In the genomic region with DNA sequence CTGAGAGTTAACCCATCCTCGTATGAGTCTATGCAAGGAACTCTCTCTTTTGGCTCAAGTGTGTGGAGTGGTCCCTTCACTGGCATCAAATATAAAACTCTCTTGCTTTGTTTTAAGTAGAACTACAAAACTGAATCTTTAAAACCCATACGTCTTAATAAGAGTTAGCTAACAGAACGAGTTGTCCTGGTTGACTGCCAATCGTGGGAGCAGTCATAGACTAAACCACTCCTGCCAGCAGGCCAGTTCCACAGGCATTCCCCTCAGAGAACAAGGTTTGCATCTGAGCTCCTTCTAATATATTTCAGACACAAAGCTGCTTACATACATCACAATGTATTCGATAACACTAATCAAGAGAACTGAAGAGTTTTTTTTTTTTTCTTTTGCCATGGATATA, we compare ENCODE assay signal across 25 mouse cellular contexts.
"Had no signal": no experiment of that assay in that cellular context is flagged by ENCODE, and none has a peak within 500 bp of the region (broad histone marks: within the 10 kb centered on the region; RNA-seq: fewer than 3 reads in every experiment).

No protein-coding gene starts in this region.

- H3K4me1 ChIP-seq: liver, embryonic 13.5 days had no signal

- ATAC-seq: hindbrain, embryonic 16.5 days; inflammation-experienced regulatory T-cells, adult 6 months; liver, postnatal 0 days had no signal

- H3K9ac ChIP-seq: heart, embryonic 12.5 days; hindbrain, embryonic 12.5 days; hindbrain, embryonic 14.5 days; limb, embryonic 12.5 days; liver, embryonic 13.5 days; liver, embryonic 15.5 days; liver, postnatal 0 days had no signal

- H3K9me3 ChIP-seq: heart, embryonic 12.5 days; hindbrain, embryonic 10.5 days; hindbrain, embryonic 12.5 days; limb, embryonic 10.5 days; limb, embryonic 12.5 days; liver, embryonic 13.5 days; liver, embryonic 15.5 days had no signal

- DNase-seq: gastrocnemius, postnatal 14 days; gastrocnemius, postnatal 36 days; heart, adult 11 months; heart, adult 2 months; heart, postnatal 10 days; heart, postnatal 4 days; kidney, adult 18-20 months; kidney, adult 8-10 months; kidney, postnatal 10 days; kidney, postnatal 25 days; kidney, postnatal 4 days; layer of hippocampus, adult 9-11 months; liver; liver, embryonic 13.5 days; liver, postnatal 0 days had no signal

- H3K36me3 ChIP-seq: heart, embryonic 12.5 days; hindbrain, embryonic 10.5 days; hindbrain, embryonic 12.5 days; limb, embryonic 10.5 days; limb, embryonic 12.5 days; liver, embryonic 13.5 days; liver, embryonic 15.5 days had no signal

- H3K27me3 ChIP-seq: heart, embryonic 12.5 days; limb, embryonic 12.5 days; liver, embryonic 13.5 days; liver, embryonic 15.5 days had no signal

- H3K4me3 ChIP-seq: heart, adult 2 months; heart, embryonic 12.5 days; hindbrain, embryonic 10.5 days; hindbrain, embryonic 12.5 days; limb, embryonic 10.5 days; limb, embryonic 12.5 days; liver, embryonic 13.5 days; liver, embryonic 15.5 days had no signal

- H3K4me2 ChIP-seq: heart, embryonic 12.5 days; hindbrain, embryonic 12.5 days; hindbrain, embryonic 14.5 days; limb, embryonic 12.5 days; liver, embryonic 11.5 days; liver, embryonic 13.5 days; liver, embryonic 15.5 days had no signal

- H3K27ac ChIP-seq: heart, adult 2 months; hindbrain, embryonic 10.5 days; hindbrain, embryonic 12.5 days; hindbrain, embryonic 14.5 days; limb, embryonic 10.5 days; limb, embryonic 12.5 days; liver, embryonic 13.5 days; liver, embryonic 15.5 days had no signal
